Mouse (Mus musculus) heart, embryonic 11.5 days (tissue): Measurements from ENCODE around the gene Pafah1b2. TPM values are rescaled to one million over a fixed set of nuclear protein-coding genes. Genes with fewer than 3 reads are reported as not detected.

ENCODE experiments used
- ATAC-seq: fragments of 200-750 bp; cut with Nextera tagmentation; replicated peaks from 2 replicates; pipeline ENCODE4 v1.8.0; 2017; ENCODE audit warnings: moderate library complexity; ENCODE audit not compliant: insufficient number of reproducible peaks, low FRiP score, low TSS enrichment
- H3K27ac ChIP-seq: fragments of 300-500 bp; sonication (generic); 2 replicates; pipeline ENCODE4 v1.5.1; 2014; ENCODE audit warnings: mild to moderate bottlenecking, low read depth, low read length
- H3K27me3 ChIP-seq: fragments of 300-500 bp; sonication (generic); 2 replicates; pipeline ENCODE4 v1.6.1; 2014; ENCODE audit warnings: mild to moderate bottlenecking, low read length, mixed read lengths; ENCODE audit not compliant: control insufficient read depth, insufficient read depth
- H3K36me3 ChIP-seq: fragments of 300-500 bp; sonication (generic); 2 replicates; pipeline ENCODE4 v1.6.1; 2014; ENCODE audit warnings: mild to moderate bottlenecking, low read length, moderate library complexity, mixed read lengths; ENCODE audit not compliant: control insufficient read depth, insufficient read depth
- H3K4me1 ChIP-seq: fragments of 300-500 bp; sonication (generic); 2 replicates; pipeline ENCODE4 v1.6.1; 2014; ENCODE audit warnings: low read length; ENCODE audit not compliant: control insufficient read depth, insufficient read depth
- H3K4me2 ChIP-seq: fragments of 300-500 bp; sonication (generic); 2 replicates; pipeline ENCODE4 v1.6.1; 2014; ENCODE audit warnings: mild to moderate bottlenecking, moderate library complexity
- H3K4me3 ChIP-seq: fragments of 300-500 bp; sonication (generic); 2 replicates; pipeline ENCODE4 v1.5.1; 2014; ENCODE audit warnings: low read depth, low read length
- H3K9ac ChIP-seq: fragments of 300-500 bp; sonication (generic); 2 replicates; pipeline ENCODE4 v1.6.1; 2014; ENCODE audit warnings: mild to moderate bottlenecking, low read depth, low read length, moderate library complexity
- H3K9me3 ChIP-seq: fragments of 300-500 bp; sonication (generic); replicated peaks from 2 replicates; pipeline ENCODE4 v1.6.1; 2016; ENCODE audit warnings: low read length; ENCODE audit not compliant: control insufficient read depth
- whole genome bisulfite sequencing: fragments of 180-500 bp; shearing (Covaris S2); extraction: QIAGEN DNeasy Blood & Tissue Kit; methylation state at CpG from one replicate; pipeline ENCODE4 v1.1.7; 2014; ENCODE audit not compliant: insufficient replicate concordance; 5-methylcytosine and 5-hydroxymethylcytosine counted together
- microRNA-seq: library from miRNA; unstranded; fragments of <30 nt; microRNA quantifications from one replicate; pipeline ENCODE4, GENCODE M21; 2016; ENCODE audit warnings: borderline number of aligned reads
- polyA plus RNA-seq: library from polyadenylated mRNA; unstranded; fragments of >200 nt; fragmentation: Nextera tagmentation; extraction: Ambion mirVana; gene quantifications from 2 replicates; pipeline ENCODE4 v1.2.1, GENCODE M21; 2014

Pafah1b2 gene
- polyA plus RNA-seq, 1 experiment from 2014 or later = 155 TPM

DNA sequence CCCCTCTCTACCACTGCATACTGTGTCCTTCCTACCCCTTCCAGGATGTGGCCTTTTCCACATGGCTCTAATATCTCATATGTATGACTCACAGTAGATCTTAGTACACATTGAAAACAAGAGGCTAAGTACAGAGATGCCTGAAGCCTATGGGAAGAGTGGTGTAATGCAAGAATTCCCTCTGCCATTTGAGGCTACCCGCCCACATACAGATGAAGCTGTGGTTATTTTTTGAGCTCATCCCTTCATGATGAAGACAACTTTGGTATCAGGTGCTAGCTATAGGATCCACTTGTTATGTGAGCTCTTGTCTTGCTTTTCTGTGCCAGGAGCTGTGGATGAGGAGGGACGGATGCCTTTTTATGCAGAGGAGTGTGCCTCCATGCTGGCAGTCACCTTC is 96.8 kb downstream of the Pafah1b2 start:
- Histone ChIP-seq H3K9me3 (no peaks in the 10 kb centered on the region), H3K4me3 (no peak overlapping the region), H3K9ac (no peak overlapping the region), H3K36me3 (peaks cover 30% of the 10 kb centered on the region), H3K4me2 (no peak overlapping the region), H3K27ac (no peak overlapping the region), H3K27me3 (no peaks in the 10 kb centered on the region), H3K4me1 (no peaks in the 10 kb centered on the region)
- no peak for ATAC-seq
- WGBS = 77% methylated on average over 2 of the region's 2 CpGs

Small RNAs within 50 kb of the gene (microRNA-seq; reads per million reads assigned to microRNA genes)
- not detected for gene Mir7087

Other genes with a start within 250 kb of the Pafah1b2 start
- 15.2 and 19.8 TPM in 2 replicates for gene Cep164, start 184.0 kb downstream of the Pafah1b2 start, polyA plus RNA-seq
- gene Bace1, start 174.1 kb downstream of the Pafah1b2 start, polyA plus RNA-seq = 17.5 and 19.5 TPM in 2 replicates
- 11.2 and 16.7 TPM in 2 replicates for gene Pcsk7, start 106.2 kb downstream of the Pafah1b2 start, polyA plus RNA-seq
- 39.3 and 45.9 TPM in 2 replicates for gene Rnf214, start 105.8 kb downstream of the Pafah1b2 start, polyA plus RNA-seq
- gene Tagln, start 76.6 kb downstream of the Pafah1b2 start, polyA plus RNA-seq = 365 and 386 TPM in 2 replicates
- gene Sidt2, start 57.4 kb downstream of the Pafah1b2 start, polyA plus RNA-seq = 34.7 and 36.0 TPM in 2 replicates
- 10.0 and 10.1 TPM in 2 replicates for gene Sik3, start 130 bp upstream of the Pafah1b2 start, polyA plus RNA-seq
- gene Apoa1, start 215.9 kb upstream of the Pafah1b2 start, polyA plus RNA-seq = 5.7 and 29.6 TPM in 2 replicates
- gene Apoc3, start 222.9 kb upstream of the Pafah1b2 start, polyA plus RNA-seq = not detected in 2 replicates
- gene Apoa4, start 228.0 kb upstream of the Pafah1b2 start, polyA plus RNA-seq = not detected in 2 replicates